Mouse (Mus musculus) cortical plate, adult 2 months (tissue): ENCODE measurements around the gene Unc5a.

ENCODE experiments used
- CTCF ChIP-seq: fragments of 200-500 bp; IDR thresholded peaks from 2 replicates; pipeline ENCODE4 v1.5.1; 2011; ENCODE audit warnings: mild to moderate bottlenecking, control low read depth, low read length; ENCODE audit not compliant: insufficient read depth; ENCODE audit errors: extremely low read depth
- POLR2A ChIP-seq: fragments of 200-500 bp; IDR thresholded peaks from 2 replicates; pipeline ENCODE4 v1.6.1; 2011; ENCODE audit warnings: mild to moderate bottlenecking, low read length, control low read depth; ENCODE audit not compliant: insufficient read depth; ENCODE audit errors: extremely low read depth

DNA sequence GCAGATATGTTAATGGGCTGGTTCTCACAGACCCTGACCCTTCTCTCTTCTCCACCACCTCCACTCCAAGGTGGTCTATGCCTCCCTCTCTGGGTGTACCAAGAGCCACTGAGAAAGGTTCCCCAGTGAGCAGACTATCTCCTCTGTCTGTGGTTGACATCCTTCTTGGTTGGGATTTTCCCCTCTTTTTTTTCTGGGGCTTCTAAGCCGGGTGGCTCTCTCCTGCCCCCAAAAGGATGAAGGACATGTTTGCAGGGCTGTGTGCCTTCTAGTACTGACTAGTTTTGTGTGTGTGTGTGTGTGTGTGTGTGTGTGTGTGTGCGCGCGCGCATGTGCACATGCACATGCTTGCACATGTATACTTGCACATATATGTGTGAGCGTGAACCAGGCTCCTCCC is 16.0 kb downstream of the Unc5a start:
- no peak for TF ChIP-seq POLR2A
- TF ChIP-seq CTCF: peak; percentile 53
